Mouse (Mus musculus): ENCODE measurements at regions not wholly inside any gene's neighbourhood (a gene's known extent, or its start where the extent isn't known, plus 50 kb on each side); places are given as distances from the start of the nearest gene placed in this dataset.
"Not testable (repeated sequence)": the region's sequence is repeated elsewhere in the genome, so short reads cannot be mapped to it uniquely, and the experiment has no call there.

DNA sequence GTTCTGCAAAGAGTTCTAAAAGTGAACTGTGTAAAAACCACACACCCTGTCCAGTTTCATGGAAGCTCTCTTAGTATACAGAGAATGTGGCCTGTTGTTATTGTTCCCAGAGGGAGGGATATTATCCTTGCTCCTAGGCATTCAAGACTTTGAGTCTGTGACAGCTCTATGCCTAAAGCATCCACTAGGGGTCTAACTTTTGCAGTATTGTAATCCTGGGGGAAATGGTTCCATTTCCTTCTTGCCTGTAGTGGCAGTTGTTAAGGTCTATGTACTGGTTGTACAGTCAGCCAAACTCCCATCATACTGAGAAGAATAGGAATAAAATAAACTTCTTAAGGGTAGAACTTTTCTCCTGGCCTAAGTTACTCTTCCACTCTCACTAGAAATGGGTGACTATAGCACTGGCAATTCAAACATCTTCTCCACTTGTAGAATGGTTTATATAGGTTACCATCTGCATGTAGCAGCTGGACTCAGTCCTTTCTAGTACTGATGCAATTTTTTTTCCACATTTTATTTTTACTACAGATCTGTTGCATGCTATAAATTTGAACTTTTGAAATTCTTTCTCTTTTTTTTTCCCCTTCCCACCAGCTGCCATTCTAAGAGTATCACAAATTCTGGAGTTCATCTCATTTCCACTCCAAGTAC is 51.4 kb upstream of the Dpt start:
- peak; percentile 11 for DNase-seq

DNA sequence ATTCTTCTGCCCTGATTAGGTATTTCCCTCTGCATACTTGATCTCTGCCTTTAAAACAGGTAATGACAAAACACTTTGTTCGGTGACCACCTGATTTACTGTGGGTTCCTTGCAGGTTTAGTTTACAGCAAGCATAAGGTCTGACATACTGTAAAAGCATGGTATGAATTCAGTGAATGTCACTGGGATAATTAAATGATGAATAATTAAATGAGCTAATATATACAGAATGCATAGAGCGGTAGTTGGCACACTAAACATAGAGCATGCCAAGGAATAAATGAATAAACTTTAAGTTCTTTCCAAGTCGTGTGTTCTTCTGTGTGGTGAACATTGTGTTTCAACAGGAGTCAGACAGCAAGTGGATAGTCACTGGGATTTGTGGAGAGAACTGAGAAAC is 51.9 kb upstream of the Dpt start:
- DNase-seq, result no peak

DNA sequence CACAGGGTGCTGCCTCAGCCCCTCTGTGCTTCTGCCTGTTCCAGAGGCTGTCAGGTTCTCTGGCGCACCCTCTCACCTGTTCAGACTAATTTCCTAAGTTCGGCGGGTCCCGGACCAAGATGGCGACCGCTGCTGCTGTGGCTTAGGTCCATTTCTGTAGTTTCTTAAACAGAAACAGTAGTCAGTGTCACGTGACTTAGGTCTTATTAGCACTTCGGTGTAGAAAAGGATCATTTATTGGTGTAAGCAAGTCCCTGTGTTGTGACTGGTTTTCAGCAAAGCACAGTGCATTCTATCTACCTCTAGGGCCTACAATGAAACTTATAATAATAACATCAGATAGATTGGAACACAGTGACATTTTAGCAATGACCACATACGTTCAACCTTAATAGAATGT is 53.5 kb upstream of the Dpt start:
- DNase-seq, result not testable (repeated sequence)

DNA sequence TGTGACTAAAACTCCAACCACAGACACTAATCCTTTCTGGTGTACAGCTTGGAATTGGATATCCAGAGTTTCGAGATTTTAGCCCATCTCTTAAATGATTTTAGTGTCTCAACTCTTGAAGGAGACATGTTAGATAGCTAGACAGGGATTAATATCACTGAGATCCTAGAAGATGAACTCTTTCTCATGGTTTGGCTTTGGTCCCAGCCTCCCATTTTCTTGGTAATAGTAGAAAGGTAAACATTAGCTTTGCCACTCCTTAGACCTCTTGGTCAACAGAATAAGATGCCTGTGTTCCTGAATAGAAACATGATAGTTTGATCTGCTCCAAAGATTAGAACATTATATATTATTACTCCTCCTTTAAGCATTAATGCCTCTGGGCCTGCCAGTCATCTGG is 60.8 kb upstream of the Dpt start:
- no peak for DNase-seq

DNA sequence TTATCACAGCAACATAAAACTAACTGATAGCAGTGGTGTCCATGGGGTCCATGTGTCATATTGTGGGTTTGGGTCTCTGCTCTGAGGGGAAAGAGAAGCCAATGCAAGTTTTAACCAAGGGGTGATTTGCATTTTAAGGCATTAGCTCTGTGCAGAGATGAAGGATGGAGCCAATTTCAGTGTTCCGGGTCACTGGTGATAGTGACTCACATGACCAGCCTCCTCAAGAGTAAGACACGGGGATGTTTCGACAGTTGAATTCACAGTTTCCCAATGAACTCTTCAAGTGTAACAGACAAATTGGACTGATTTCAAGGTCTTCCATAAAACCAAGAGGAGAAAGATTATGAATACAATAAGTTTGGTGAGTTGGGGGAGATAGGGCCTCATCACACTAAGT is 62.7 kb upstream of the Dpt start:
- DNase-seq, result no peak

DNA sequence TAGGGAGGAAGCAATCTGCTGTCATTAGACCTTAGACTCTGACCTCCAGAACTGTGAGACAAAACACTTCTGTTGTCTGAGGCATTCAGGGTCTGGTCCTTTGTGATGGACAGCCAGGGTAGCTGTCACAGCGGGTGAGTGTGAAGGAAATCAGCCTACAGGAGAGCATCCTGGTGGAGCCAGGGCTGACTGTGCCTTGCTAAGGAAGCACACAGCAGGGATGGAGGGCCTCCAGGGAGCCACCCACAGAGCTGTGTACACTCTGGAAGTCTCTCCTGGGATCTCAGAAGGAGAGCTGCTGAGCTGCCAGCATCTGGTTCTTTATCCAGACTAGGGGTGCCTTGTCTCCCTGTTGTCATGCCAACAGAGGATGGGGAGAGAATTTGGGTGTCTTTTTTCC is 74.4 kb upstream of the Dpt start:
- DNase-seq, result no peak

DNA sequence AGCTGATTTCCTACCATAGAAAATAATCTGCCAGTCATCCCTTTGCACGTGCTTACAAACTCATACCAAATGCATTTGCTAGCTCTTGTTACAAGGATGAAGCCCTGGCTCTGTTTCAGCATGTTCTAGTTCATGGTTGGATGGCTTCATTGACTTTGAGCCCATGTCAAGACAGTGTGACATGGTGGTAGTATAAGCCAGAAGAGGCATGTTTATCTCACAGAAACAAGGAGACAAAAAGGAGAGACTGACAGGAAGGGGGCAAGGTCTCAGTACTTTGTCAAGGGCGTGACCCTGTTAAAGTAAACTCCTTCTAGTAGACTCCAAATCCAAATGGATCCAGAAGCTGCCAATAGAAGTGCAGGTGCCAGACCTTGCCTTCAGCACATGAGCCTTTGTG is 81.5 kb upstream of the Dpt start:
- no peak for DNase-seq

DNA sequence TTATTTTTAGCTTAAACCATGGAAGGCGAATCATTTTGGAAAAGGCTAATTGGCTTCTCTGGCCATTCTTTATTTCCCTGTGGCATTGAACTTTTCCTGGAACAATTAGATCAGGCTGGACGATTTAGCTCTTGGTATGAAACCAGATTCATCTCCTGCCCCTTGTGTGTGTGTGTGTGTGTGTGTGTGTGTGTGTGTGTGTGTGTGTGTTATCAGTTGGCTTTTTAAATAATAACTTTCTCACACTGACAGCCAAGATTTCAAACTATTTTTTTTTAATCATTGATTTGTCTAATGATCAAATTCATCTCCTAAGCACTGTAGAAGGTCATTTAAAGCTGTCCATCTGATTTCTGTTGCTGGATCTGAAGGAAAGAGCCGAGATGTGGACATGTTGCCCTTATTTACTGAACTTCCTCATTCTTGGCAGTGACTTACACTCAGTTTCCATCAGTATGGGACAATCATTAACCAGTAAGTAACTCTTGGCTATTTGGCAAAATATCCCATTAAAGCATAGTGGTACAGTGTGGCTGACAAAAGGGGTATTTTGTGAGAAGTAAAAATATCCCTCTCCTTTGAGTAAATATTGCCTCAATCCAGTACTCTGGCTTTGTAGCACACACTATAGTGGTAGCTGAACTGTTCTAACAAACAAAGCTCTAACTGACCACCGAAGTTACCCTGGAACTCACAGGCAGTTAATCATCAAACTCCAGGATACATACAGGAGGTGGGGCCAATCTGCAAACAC is 82.5 kb upstream of the Dpt start:
- no peak for DNase-seq

DNA sequence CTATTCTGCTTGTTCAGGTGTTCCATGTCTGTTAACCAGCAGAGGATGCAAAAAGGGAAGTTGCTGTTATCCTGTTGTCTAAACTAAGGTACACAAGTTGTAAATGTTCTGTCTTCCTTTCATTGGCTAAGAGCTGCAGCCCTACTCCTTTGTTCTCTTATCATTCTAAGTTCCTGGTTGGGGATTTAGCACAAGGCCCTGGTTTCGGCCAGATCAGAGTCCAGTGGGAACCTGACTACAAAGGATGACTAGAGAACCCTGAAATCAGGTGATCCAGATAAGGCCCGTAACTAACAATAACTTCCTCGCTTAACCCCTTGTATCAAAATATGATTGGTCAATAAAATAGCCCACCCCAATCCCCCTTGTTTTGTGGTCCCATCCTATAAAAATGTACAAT is 83.9 kb upstream of the Dpt start:
- DNase-seq, result no peak

DNA sequence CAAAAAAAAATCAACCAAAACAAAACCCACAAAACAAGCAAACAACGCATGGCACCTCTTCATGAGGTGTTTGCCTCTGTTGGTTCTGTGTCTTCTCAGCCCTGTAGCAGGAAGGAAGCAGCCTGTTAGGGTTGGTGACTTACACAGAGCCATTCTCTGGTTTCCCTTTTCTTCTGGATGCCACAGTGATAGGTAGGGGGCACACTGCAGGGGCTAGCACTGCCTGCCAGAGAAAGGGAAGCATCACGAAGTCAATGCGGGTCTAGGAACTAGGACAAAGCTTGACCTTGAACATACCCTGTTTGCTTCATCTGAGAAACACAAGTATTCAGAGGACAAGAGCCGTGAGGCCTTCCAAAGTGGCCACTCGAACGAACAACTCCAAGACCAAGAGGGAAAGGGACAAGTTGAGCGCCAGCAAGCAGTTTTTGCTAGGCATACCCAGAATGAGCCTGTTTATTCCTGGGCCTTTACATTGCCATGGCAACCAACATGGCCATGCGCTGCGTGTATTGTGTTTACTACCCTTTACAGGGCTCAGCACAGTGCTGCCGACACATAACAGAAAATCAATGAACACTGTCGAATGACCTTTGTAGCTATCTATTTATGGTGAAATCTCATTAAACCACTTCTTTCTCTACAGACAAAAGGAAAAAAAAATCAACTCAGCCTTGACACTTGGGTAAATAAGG is 91.9 kb upstream of the Dpt start:
- DNase-seq, result no peak

DNA sequence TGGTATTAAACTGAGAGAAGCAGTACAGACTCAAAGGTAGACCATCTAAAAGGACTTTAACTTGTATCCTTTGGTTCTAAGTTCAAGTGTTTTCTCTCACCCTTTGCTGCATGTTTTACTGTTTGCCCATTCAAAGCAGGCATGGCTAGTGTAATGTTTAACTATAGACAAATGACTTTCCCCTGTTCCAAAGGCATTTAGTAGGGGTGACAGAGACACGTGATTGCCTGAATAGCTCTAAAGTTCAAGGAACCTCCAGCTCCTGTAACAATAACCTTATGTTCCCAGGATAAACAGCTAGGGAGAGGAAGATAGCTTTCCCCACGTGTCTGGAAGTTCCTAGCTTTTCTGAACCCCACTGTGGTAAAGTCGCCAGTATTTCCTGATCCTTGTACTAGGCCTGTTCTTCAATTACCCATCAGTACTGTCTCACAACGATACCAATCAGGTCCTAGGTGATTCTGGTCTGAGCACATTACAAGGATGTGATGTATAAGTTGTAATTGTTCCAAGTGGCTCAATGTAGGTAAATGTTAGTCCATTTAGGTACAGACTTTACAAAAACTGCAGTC is 92.8 kb upstream of the Dpt start:
- no peak for DNase-seq

DNA sequence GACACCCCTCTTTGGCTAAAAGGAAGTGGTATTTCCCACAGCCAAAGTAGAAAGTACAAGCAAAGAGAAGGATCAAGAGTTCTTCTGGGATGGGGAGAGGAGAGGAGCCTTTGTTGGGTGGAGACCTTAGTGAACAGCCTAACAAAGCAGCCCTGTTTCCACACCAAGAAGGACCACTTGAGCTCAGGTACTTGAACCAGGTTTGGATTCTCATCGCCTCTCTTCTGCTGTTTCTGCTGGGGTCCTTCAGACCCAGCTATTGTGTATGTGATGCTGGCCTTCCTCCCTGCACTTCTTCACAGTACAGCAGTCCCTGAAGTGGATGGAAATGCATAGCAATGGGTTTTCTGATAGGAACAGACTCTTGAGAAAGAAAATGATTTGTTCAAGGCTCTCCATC is 106.4 kb upstream of the Dpt start:
- DNase-seq, result no peak

DNA sequence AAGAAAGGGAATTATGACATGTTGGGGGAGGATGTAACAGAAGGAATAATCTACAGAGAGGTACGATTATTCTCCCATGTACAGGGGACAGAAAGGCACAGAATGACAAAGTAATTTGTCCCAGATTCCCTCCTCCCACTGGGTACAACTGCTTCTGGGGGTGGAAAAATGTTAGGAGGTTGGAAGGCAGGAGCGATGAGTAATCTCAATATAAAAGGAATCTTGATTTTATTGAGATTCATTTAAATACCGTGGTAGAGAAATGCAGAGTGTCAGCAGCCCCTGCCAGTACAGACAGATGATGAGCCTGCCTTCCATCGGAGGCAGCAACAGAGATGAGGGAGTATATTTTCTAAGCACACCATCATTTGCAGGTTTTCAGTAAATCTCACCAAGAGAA is 107.1 kb upstream of the Dpt start:
- no peak for DNase-seq

DNA sequence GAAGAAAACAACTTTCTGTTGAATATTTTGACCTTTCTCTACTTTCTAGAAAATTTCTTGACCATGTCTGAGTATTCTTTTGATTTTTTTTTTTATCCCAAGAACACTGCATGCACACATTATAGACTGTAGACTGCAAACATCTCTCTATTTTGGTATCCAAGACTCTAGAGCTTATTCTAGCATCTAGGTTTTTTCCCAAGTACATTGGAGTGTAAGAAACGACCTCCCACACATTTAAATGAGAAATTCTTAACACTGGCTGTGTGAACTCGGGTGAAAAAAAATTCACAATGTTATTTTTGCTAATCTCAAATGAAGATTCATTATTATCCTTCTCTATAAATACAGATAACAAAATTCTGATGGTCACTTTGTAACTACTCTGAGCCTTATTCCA is 112.0 kb upstream of the Dpt start:
- no peak for DNase-seq

DNA sequence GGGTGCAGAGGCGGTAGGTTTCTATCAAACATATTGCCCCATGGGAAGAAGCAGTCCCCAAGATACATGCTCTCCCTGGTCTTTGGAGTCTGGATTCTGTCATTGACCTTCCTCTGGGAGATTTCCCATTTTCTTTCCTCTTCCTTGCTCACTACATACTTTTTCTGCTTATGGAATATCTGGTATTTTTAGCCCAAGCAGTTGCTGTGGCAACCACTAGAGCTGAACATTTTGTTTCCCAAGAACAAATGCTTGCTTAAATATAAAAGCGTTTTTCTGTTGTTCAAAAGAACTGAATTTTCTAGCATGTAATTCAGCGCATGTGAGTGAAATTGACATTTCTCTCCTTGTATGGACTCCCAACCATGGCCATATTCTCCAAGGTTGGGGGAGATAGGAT is 112.7 kb upstream of the Dpt start:
- no peak for DNase-seq

DNA sequence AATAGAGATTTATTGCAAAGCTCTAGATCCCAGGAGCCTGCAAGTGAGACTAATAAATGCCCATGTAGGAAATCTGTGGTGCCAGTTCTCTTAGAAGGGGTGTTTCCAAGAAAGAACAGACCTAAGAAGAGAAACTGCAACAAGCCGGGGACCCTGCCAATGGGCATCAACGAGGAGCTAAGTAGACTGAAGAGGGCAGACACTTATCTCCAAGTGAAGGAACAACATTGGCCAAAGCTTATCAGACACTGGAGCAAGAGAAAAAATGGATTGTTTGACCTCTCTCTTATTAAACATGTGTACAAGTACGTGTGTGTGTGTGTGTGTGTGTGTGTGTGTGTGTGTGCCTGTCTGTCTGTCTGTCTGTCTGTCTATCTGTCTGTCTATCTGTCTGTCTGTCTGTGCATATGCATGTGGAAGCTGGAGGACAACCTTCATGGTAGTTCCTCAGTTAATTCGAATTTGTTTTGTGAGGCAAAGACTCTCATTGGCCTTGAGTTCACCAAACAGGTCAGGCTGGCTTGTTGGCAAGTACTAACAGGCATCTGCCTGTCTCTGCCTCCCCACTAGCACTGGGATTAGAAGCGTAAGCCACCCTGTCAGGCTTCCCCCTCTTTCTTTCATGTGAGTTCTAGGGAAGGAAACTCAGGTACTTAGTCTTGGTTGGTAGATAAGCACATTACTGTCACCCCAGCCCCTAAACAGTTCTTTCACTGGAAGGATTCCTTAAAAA is 113.4 kb upstream of the Dpt start:
- no peak for DNase-seq

DNA sequence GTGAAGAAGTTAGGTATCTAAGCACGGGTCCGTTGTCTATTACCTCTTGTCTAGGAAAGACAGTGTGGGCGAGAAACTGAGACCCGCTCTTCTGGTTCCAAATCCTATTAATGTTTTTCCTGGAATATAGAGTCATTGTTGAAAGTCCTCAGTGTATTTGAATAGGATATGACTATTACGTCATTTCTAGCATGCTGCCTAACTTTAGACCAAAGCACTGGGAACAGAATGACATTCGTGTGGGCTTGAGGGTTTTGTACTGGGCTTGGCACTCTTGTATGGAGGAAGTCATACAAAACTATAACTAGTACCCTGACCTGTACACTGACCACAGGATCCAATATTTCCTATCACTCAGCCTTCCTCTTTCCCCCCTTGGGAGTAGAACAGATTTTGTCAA is 114.0 kb upstream of the Dpt start:
- no peak for DNase-seq

DNA sequence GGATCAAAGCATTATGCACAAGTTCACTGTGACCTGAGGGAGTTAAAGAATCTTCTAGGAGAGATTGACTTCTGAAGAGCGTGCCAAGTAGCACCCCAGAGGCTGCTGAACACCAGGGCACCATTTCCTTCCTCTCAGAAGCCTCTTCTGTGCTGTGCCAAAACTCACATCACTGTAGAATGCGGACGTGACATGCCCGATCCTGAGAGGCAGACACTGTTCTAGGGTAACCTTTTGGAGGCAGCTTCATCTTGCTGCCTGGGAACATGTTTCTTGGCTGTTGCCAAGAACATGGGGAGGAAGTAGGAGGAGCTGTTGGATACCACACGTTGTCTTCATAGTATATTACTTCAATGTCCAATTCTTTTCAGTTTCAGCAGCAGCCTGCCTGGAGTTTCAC is 114.9 kb upstream of the Dpt start:
- peak; percentile 5 for DNase-seq

DNA sequence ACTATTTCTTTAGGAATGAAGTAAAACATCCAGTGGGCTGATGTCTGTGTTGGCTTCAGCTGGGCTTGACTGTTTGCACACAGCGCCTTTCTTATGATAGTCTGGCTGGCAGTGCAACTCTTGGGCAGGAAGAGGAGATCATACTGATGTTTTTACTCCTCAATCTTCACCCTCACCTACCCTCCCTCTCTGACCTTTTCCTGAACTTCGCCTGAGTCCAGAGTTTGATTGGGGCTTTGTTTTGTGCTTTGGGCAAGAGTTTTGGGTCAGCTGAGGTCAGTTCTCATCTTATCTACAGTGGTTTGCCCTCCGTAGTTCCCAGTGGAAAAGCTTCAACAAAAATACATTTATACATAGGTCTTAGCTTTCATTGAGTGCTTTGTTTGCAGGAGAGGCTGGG is 118.1 kb upstream of the Dpt start:
- DNase-seq, result no peak

DNA sequence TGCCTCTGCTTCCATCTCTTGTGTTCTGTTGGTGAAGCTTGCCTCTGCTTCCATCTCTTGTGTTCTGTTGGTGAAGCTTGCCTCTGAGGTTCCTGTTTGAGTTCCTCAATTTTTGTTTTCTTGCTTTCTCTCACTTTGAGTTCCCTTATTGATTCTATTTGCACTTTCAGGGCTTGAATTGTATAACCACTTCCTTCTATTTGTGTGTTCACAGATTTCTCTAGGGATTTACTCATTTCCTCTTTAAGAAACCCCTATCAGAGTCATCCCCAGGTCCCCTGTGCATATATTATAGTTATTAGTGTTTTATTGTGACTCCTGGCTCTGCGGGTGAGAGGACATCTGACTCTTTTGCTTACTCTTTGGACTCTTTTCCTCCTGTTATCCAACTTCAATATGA is 144.2 kb upstream of the Dpt start:
- no peak for DNase-seq

DNA sequence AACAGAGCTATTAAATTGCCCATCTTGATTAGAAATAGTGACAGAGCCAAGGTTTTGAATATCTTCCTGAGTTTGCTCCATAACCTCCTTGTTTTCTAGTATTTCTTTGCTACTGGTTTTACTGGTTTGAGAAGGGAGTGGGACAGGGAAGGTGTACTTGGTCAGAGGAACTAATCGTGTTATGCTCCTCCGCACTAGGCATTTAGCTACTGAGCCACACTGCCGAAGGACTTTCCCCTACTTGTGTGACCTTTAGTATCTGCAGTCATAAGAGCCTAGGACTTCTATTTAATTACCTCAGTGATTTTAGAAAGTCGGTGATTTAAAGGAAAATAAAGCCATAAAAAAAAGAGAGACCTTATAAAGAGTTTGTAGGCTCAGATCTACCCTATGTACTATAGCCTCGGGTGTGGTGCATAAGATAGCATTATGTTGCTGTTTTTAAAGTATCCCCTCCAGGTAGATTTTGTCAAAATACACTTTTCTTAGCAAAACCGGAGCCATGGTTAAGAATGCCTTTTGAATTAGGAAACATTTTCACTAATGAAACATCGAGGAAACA is 158.5 kb upstream of the Dpt start:
- DNase-seq, result no peak

DNA sequence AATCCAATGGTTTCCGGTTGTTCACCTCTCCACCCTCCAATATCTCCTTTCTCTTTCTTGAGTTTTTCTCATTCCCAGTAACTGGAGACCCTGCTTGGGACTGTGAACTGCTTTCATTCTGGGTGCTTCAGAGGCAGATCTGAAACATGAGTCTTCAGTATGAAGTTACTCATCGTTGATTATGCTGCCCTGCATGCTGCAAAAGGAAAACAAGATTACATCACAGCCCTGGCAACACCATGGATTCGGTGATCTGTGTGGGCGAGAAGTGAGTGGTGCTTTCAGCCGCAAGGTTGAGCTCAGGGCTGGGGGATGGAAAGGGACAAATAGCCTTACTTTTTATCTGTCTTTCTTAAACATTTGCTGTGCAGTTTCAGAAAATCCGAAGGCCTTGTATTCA is 164.8 kb upstream of the Dpt start:
- DNase-seq, result no peak

DNA sequence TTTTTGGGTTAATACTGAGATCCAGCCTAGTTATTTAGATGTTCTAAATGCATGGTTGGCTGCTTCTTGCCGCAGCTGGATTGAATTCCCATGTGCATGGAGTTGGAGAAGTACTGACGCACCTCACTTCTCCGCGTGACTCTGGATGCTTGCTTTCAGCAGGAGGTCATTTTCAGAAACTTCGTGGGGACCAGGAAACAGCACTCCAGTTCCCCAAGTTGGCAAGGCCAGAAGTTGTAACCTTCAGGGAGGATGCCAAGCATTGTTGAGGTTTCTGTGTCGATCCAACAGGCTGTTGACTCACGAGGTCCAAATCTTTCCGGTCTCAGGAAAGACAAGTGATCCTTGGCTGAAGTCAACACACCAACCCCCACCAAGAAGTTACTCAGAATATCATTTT is 167.6 kb upstream of the Dpt start:
- DNase-seq, result no peak

Measured in thymus, postnatal 25 days (tissue).